Mouse (Mus musculus) lung, postnatal 0 days (tissue): ENCODE results near the gene Abo. TPM values are rescaled to one million over a fixed set of nuclear protein-coding genes. Genes with fewer than 3 reads are reported as not detected.

ENCODE experiments used
- ATAC-seq: fragments of 200-750 bp; cut with Nextera tagmentation; 2 replicates; pipeline ENCODE4 v1.8.0; 2017; ENCODE audit warnings: moderate library complexity
- DNase-seq: peaks from one replicate; pipeline ENCODE4 v3.0.0-alpha.2; 2016; ENCODE audit warnings: low spot score
- H3K27ac ChIP-seq: fragments of 300-500 bp; sonication (generic); 2 replicates; pipeline ENCODE4 v1.5.1; 2014; ENCODE audit warnings: antibody characterized with exemption, mild to moderate bottlenecking, low read length, mixed read lengths
- H3K27me3 ChIP-seq: fragments of 300-500 bp; sonication (generic); replicated peaks from 2 replicates; pipeline ENCODE4 v1.6.1; 2014; ENCODE audit warnings: low read length, mixed read lengths; ENCODE audit not compliant: insufficient read depth
- H3K36me3 ChIP-seq: fragments of 300-500 bp; sonication (generic); 2 replicates; pipeline ENCODE4 v1.6.1; 2014; ENCODE audit warnings: low read length, mixed read lengths; ENCODE audit not compliant: insufficient read depth
- H3K4me1 ChIP-seq: fragments of 300-500 bp; sonication (generic); 2 replicates; pipeline ENCODE4 v1.6.1; 2014; ENCODE audit warnings: antibody characterized with exemption, low read depth, low read length, mixed read lengths; ENCODE audit not compliant: insufficient read depth
- H3K4me2 ChIP-seq: fragments of 300-500 bp; sonication (generic); replicated peaks from 2 replicates; pipeline ENCODE4 v1.6.1; 2014; ENCODE audit warnings: low read depth, mild to moderate bottlenecking, low read length, moderate library complexity, mixed read lengths
- H3K4me3 ChIP-seq: fragments of 300-500 bp; sonication (generic); 2 replicates; pipeline ENCODE4 v1.5.1; 2014; ENCODE audit warnings: low read depth, low read length
- H3K9ac ChIP-seq: fragments of 300-500 bp; sonication (generic); replicated peaks from 2 replicates; pipeline ENCODE4 v1.6.1; 2014; ENCODE audit warnings: low read depth, mild to moderate bottlenecking
- H3K9me3 ChIP-seq: fragments of 300-500 bp; sonication (generic); 2 replicates; pipeline ENCODE4 v1.6.1; 2016; ENCODE audit warnings: low read length, mixed read lengths
- CTCF ChIP-seq: IDR thresholded peaks from 2 replicates; pipeline ENCODE4 v1.5.1; 2016; ENCODE audit warnings: antibody characterized with exemption, mild to moderate bottlenecking
- EP300 ChIP-seq: IDR thresholded peaks from 2 replicates; pipeline ENCODE4 v1.6.1; 2016; ENCODE audit warnings: antibody characterized with exemption, mild to moderate bottlenecking, control low read depth
- WGBS: fragments of 180-500 bp; shearing (Covaris S2); extraction: QIAGEN DNeasy Blood & Tissue Kit; methylation state at CpG from one replicate; pipeline ENCODE4 v1.1.7; 2014; 5-methylcytosine and 5-hydroxymethylcytosine counted together
- polyA plus RNA-seq: library from polyadenylated mRNA; unstranded; fragments of >200 nt; fragmentation: Nextera tagmentation; extraction: Ambion mirVana; gene quantifications from 2 replicates; pipeline ENCODE4 v1.2.1, GENCODE M21; 2015

Gene Abo
- polyA plus RNA-seq, 1 experiment from 2014 or later, result not detected

GRCm38 (mm10) chr2:26878571-26878970 lies 13.8 kb upstream of the Abo start:
- no peaks in the 10 kb centered on the region for H3K27me3 ChIP-seq
- no peaks in the 10 kb centered on the region for H3K9me3 ChIP-seq
- H3K27ac ChIP-seq, result no peak overlapping the region
- H3K9ac ChIP-seq, result no peak overlapping the region
- no peak for ATAC-seq
- TF ChIP-seq CTCF, result no peak
- no peak for TF ChIP-seq EP300
- H3K4me1 ChIP-seq, result no peaks in the 10 kb centered on the region
- no peak overlapping the region for H3K4me2 ChIP-seq
- DNase-seq, result no peak
- no peaks in the 10 kb centered on the region for H3K36me3 ChIP-seq
- no peak overlapping the region for H3K4me3 ChIP-seq

GRCm38 (mm10) chr2:26870666-26871065 lies 5.9 kb upstream of the Abo start:
- Histone ChIP-seq H3K4me3 (no peak overlapping the region), H3K36me3 (no peaks in the 10 kb centered on the region), H3K4me2 (no peak overlapping the region), H3K9me3 (no peaks in the 10 kb centered on the region), H3K9ac (no peak overlapping the region), H3K27ac (no peak overlapping the region), H3K4me1 (no peaks in the 10 kb centered on the region), H3K27me3 (no peaks in the 10 kb centered on the region)
- ATAC-seq (no peak), DNase-seq (no peak)
- WGBS, result 49% methylated on average over 6 of the region's 6 CpGs
- TF ChIP-seq CTCF, result no peak
- TF ChIP-seq EP300, result no peak

- WGBS, result 58% methylated on average over 3 of the region's 3 CpGs
- no peaks in the 10 kb centered on the region for H3K27me3 ChIP-seq
- H3K4me3 ChIP-seq, result no peak overlapping the region
- ATAC-seq (no peak), DNase-seq (no peak)
- no peaks in the 10 kb centered on the region for H3K9me3 ChIP-seq
- H3K4me1 ChIP-seq, result no peaks in the 10 kb centered on the region
- TF ChIP-seq EP300, result no peak
- no peak for TF ChIP-seq CTCF
- H3K9ac ChIP-seq, result no peak overlapping the region
- H3K4me2 ChIP-seq, result no peak overlapping the region
- no peaks in the 10 kb centered on the region for H3K36me3 ChIP-seq
- H3K27ac ChIP-seq, result no peak overlapping the region
Measured at GRCm38 (mm10) chr2:26862856-26863255, 1.9 kb downstream of the Abo start.

GRCm38 (mm10) chr2:26847706-26848105 lies 17.1 kb downstream of the Abo start:
- H3K9ac ChIP-seq, result no peak overlapping the region
- 0 out of 2 replicates have a peak, but pooled peaks have one; percentile 25 for ATAC-seq

GRCm38 (mm10) chr2:26832478-26832877 lies 32.3 kb downstream of the Abo start:
- no peaks in the 10 kb centered on the region for H3K4me1 ChIP-seq
- no peak for TF ChIP-seq EP300
- no peak for TF ChIP-seq CTCF
- no peak overlapping the region for H3K4me2 ChIP-seq
- ATAC-seq, result no peak
- no peak overlapping the region for H3K4me3 ChIP-seq
- H3K27me3 ChIP-seq, result no peaks in the 10 kb centered on the region
- 88% methylated on average over 2 of the region's 2 CpGs for WGBS
- no peaks in the 10 kb centered on the region for H3K36me3 ChIP-seq
- no peak overlapping the region for H3K9ac ChIP-seq
- H3K9me3 ChIP-seq, result no peaks in the 10 kb centered on the region
- no peak overlapping the region for H3K27ac ChIP-seq
- no peak for DNase-seq

More at GRCm38 (mm10) chr2:26847706-26848105, 17.1 kb downstream of the Abo start:
- no peak for TF ChIP-seq EP300
- peak; percentile 71 for TF ChIP-seq CTCF
- no peak overlapping the region for H3K4me2 ChIP-seq
- DNase-seq, result peak; percentile 58
- no peaks in the 10 kb centered on the region for H3K36me3 ChIP-seq
- no peak overlapping the region for H3K4me3 ChIP-seq
- WGBS, result 53% methylated on average over 2 of the region's 2 CpGs
- H3K9me3 ChIP-seq, result no peaks in the 10 kb centered on the region
- H3K27ac ChIP-seq, result no peak overlapping the region
- no peaks in the 10 kb centered on the region for H3K4me1 ChIP-seq
- H3K27me3 ChIP-seq, result no peaks in the 10 kb centered on the region

GRCm38 (mm10) chr2:26828047-26828446 lies 36.7 kb downstream of the Abo start:
- no peak for TF ChIP-seq CTCF
- TF ChIP-seq EP300, result no peak
- ATAC-seq, result peak; percentile 86
- Histone ChIP-seq H3K36me3 (no peaks in the 10 kb centered on the region), H3K27ac (no peak overlapping the region), H3K9me3 (no peaks in the 10 kb centered on the region), H3K27me3 (no peaks in the 10 kb centered on the region), H3K4me2 (no peak overlapping the region), H3K9ac (no peak overlapping the region), H3K4me3 (no peak overlapping the region), H3K4me1 (no peaks in the 10 kb centered on the region)
- peak; percentile 64 for DNase-seq
- 52% methylated on average over 1 of the region's 1 CpGs for WGBS
